22 mouse cellular contexts compared by ENCODE assay signal in the genomic region with DNA sequence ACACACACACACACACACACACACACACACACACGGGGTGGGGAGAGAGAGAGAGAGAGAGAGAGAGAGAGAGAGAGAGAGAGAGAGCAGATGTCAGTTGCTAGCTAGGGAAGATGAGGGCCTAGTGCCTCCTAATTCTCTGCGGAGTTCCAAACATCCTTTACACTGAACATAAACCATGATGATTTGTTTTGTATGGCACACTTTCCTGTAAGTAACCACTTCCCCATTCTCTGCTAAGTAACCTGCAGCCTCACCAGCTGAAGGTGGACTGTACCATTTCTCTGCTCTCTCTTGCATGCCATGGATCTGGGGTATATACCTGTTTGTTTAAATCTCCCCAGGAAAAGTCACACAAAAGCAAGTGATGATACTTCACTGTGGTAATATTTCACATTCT.
DNase-seq lines count a peak whose midpoint lies in the region; ATAC-seq and TF ChIP-seq lines count a peak whose summit lies in the region.
"Had no signal": no experiment of that assay in that cellular context is flagged by ENCODE, and none has a peak within 500 bp of the region (broad histone marks: within the 10 kb centered on the region; RNA-seq: fewer than 3 reads in every experiment).

No protein-coding gene starts in this region.

- TF ChIP-seq CTCF in CH12.LX (conservative IDR thresholded peaks at IDR 0.05 in 1 of 2, IDR thresholded peaks at IDR 0.05 in 1 of 2; ENCODE audit: low read depth in 2 of 2, low read length in 2 of 2) = no peak
- TF ChIP-seq CTCF in layer of hippocampus, adult 2 months (conservative IDR thresholded peaks at IDR 0.05) = no peak

- H3K27ac ChIP-seq in CH12.LX (ENCODE audit: insufficient read depth, low read depth) = no peak overlapping the region
- no peak overlapping the region for H3K27ac ChIP-seq in layer of hippocampus, adult 2 months

- TF ChIP-seq EP300 in CH12.LX (IDR thresholded peaks at IDR 0.05; ENCODE audit: low read length) = no peak

- H3K79me2 ChIP-seq in CH12.LX (replicated peaks; ENCODE audit: control insufficient read depth, extremely low read depth, insufficient read depth, poor library complexity, severe bottlenecking) = no peaks in the 10 kb centered on the region

- H3K9me3 ChIP-seq in CH12.LX (replicated peaks; ENCODE audit: low read length) = no peaks in the 10 kb centered on the region
- H3K9me3 ChIP-seq: G1E had no signal

- dilution Hi-C loops in CH12.LX (cut with MboI; ENCODE audit: extremely low pct_ligation_motif_present, extremely low pct_unique_long_range_greater_than_20kb, low sequenced_read_pairs) = no loop called here

- no peak for TF ChIP-seq POLR2A in CH12.LX (IDR thresholded peaks at IDR 0.05; ENCODE audit: low read depth, low read length)

- no peak overlapping the region for H3K9ac ChIP-seq in CH12.LX (ENCODE audit: insufficient read depth, low read depth)

- H3K27me3 ChIP-seq in CH12.LX (replicated peaks) = no peaks in the 10 kb centered on the region

- DNase-seq in CH12.LX (ENCODE audit: extremely low read depth) = peak; percentile 17
- DNase-seq in right cerebral cortex, postnatal 25 days = no peak
- DNase-seq in ovary, postnatal 14 days (ENCODE audit: low spot score) = no peak
- DNase-seq in layer of hippocampus, adult 2 months (ENCODE audit: low spot score in 2 of 2) = no peak
- no peak for DNase-seq in lung, postnatal 10 days
- DNase-seq: adrenal gland, adult 2 months; adrenal gland, adult 8-10 months; adrenal gland, postnatal 10 days; adrenal gland, postnatal 14 days; adrenal gland, postnatal 25 days; adrenal gland, postnatal 36 days; B cell, adult 2 months; cerebellum, adult 11 months; cerebellum, adult 11-12 months; cerebellum, adult 18-20 months had no signal

- in situ Hi-C loops in CH12.LX (cut with MboI; ENCODE audit: low pct_ligation_motif_present, low pct_unique_long_range_greater_than_20kb, low sequenced_read_pairs) = no loop called here

- no peaks in the 10 kb centered on the region for H3K36me3 ChIP-seq in CH12.LX (replicated peaks in 1 of 2; ENCODE audit: control insufficient read depth in 1 of 2, insufficient read depth in 1 of 2, low read length in 1 of 2)
- H3K36me3 ChIP-seq: G1E had no signal

- no peak overlapping the region for H3K4me3 ChIP-seq in CH12.LX (replicated peaks in 1 of 3; ENCODE audit: low read depth in 2 of 3, low read length in 2 of 3, poor library complexity in 1 of 3)
- no peak overlapping the region for H3K4me3 ChIP-seq in layer of hippocampus, adult 2 months

- 0 out of 2 replicates have a peak, but pooled peaks have one; percentile 52 for ATAC-seq in common myeloid progenitor, adult 5-6 weeks (replicated peaks; ENCODE audit: low read depth, poor library complexity, severe bottlenecking)
- peak; percentile 97 to 99 for ATAC-seq in hematopoietic stem cell, adult 5-6 weeks (replicated peaks in 1 of 2; ENCODE audit: insufficient read depth in 1 of 2, low FRiP score in 2 of 2, low TSS enrichment in 1 of 2, low read depth in 1 of 2, poor library complexity in 2 of 2, severe bottlenecking in 2 of 2)
- ATAC-seq in megakaryocyte progenitor cell, adult 5-6 weeks (replicated peaks; ENCODE audit: poor library complexity) = peak; percentile 54
- ATAC-seq: activated CD4-positive, CD25-positive, alpha-beta regulatory T cell, adult 4 months; CD4-positive, CD25-positive, alpha-beta regulatory T cell, adult 4 months; Patski had no signal

- H3K4me2 ChIP-seq in CH12.LX (ENCODE audit: insufficient read depth, low read depth, poor library complexity, severe bottlenecking) = no peak overlapping the region

- peaks cover 0 to 4% of the 10 kb centered on the region in 2 experiments; a peak in 2 of 4 replicates for H3K4me1 ChIP-seq in CH12.LX (ENCODE audit: control insufficient read depth in 1 of 2, insufficient read depth in 2 of 2)

- no peak for TF ChIP-seq RAD21 in CH12.LX (IDR thresholded peaks at IDR 0.05; ENCODE audit: low read depth, low read length)

TF ChIP-seq in CH12.LX, 34 proteins besides CTCF, POLR2A, EP300 and RAD21:
- TF ChIP-seq GABPA (IDR thresholded peaks at IDR 0.05; ENCODE audit: insufficient replicate concordance, low read depth, low read length) (no peak), MXI1 (IDR thresholded peaks at IDR 0.05; ENCODE audit: low read depth, low read length) (no peak)
TF ChIP-seq in CH12.LX: peak in this region for 0.
